Mouse (Mus musculus) lung, postnatal 0 days (tissue): ENCODE data around the gene D930020B18Rik. TPM values are rescaled to one million over a fixed set of nuclear protein-coding genes. Genes with fewer than 3 reads are reported as not detected.

Source experiments
- ATAC-seq: fragments of 200-750 bp; cut with Nextera tagmentation; 2 replicates; pipeline ENCODE4 v1.8.0; 2017; ENCODE audit warnings: moderate library complexity
- DNase-seq: peaks from one replicate; pipeline ENCODE4 v3.0.0-alpha.2; 2016; ENCODE audit warnings: low spot score
- H3K27ac ChIP-seq: fragments of 300-500 bp; sonication (generic); 2 replicates; pipeline ENCODE4 v1.5.1; 2014; ENCODE audit warnings: antibody characterized with exemption, mild to moderate bottlenecking, low read length, mixed read lengths
- H3K27me3 ChIP-seq: fragments of 300-500 bp; sonication (generic); replicated peaks from 2 replicates; pipeline ENCODE4 v1.6.1; 2014; ENCODE audit warnings: low read length, mixed read lengths; ENCODE audit not compliant: insufficient read depth
- H3K36me3 ChIP-seq: fragments of 300-500 bp; sonication (generic); 2 replicates; pipeline ENCODE4 v1.6.1; 2014; ENCODE audit warnings: low read length, mixed read lengths; ENCODE audit not compliant: insufficient read depth
- H3K4me1 ChIP-seq: fragments of 300-500 bp; sonication (generic); 2 replicates; pipeline ENCODE4 v1.6.1; 2014; ENCODE audit warnings: antibody characterized with exemption, low read depth, low read length, mixed read lengths; ENCODE audit not compliant: insufficient read depth
- H3K4me2 ChIP-seq: fragments of 300-500 bp; sonication (generic); replicated peaks from 2 replicates; pipeline ENCODE4 v1.6.1; 2014; ENCODE audit warnings: low read depth, mild to moderate bottlenecking, low read length, moderate library complexity, mixed read lengths
- H3K4me3 ChIP-seq: fragments of 300-500 bp; sonication (generic); 2 replicates; pipeline ENCODE4 v1.5.1; 2014; ENCODE audit warnings: low read depth, low read length
- H3K9ac ChIP-seq: fragments of 300-500 bp; sonication (generic); replicated peaks from 2 replicates; pipeline ENCODE4 v1.6.1; 2014; ENCODE audit warnings: low read depth, mild to moderate bottlenecking
- H3K9me3 ChIP-seq: fragments of 300-500 bp; sonication (generic); 2 replicates; pipeline ENCODE4 v1.6.1; 2016; ENCODE audit warnings: low read length, mixed read lengths
- CTCF ChIP-seq: IDR thresholded peaks from 2 replicates; pipeline ENCODE4 v1.5.1; 2016; ENCODE audit warnings: antibody characterized with exemption, mild to moderate bottlenecking
- EP300 ChIP-seq: IDR thresholded peaks from 2 replicates; pipeline ENCODE4 v1.6.1; 2016; ENCODE audit warnings: antibody characterized with exemption, mild to moderate bottlenecking, control low read depth
- WGBS: fragments of 180-500 bp; shearing (Covaris S2); extraction: QIAGEN DNeasy Blood & Tissue Kit; methylation state at CpG from one replicate; pipeline ENCODE4 v1.1.7; 2014; 5-methylcytosine and 5-hydroxymethylcytosine counted together
- polyA plus RNA-seq: library from polyadenylated mRNA; unstranded; fragments of >200 nt; fragmentation: Nextera tagmentation; extraction: Ambion mirVana; gene quantifications from 2 replicates; pipeline ENCODE4 v1.2.1, GENCODE M21; 2015

D930020B18Rik gene
- polyA plus RNA-seq, 1 experiment from 2014 or later, result 0.44 TPM

- Histone ChIP-seq H3K36me3 (no peaks in the 10 kb centered on the region), H3K9me3 (no peaks in the 10 kb centered on the region), H3K27ac (no peak overlapping the region), H3K4me3 (no peak overlapping the region), H3K4me2 (no peak overlapping the region), H3K4me1 (no peaks in the 10 kb centered on the region; the same call in 1 of the 2 replicates), H3K9ac (no peak overlapping the region), H3K27me3 (no peaks in the 10 kb centered on the region)
- DNase-seq, result no peak
- TF ChIP-seq EP300 (no peak), CTCF (no peak)
- ATAC-seq, result no peak
- WGBS, result 83% methylated on average over 6 of the region's 6 CpGs
Measured at GRCm38 (mm10) chr10:121628561-121629040, 12.8 kb upstream of the D930020B18Rik start.

- DNase-seq, result no peak
- 43% methylated on average over 1 of the region's 1 CpGs for WGBS
- ATAC-seq, result no peak
Measured at GRCm38 (mm10) chr10:121634159-121634558, 7.2 kb upstream of the D930020B18Rik start.

DNA sequence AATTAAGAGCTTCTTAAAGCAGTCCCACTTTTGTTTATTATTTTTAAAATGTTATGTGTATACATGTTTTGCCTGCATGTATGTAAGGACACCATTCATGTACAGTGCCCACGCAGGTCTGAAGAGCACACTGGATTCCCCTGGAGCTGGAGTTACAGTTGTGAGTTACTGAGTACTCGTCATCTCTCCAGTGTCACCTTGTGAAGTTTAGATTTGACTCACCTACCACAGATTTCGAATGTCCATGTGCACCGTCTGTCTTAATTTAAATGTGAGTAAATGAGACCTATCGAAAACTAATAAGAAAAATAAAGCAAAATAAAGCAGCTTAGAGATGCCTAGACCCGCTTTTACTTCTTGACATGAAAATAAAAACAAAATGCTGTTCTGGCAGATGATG is 5.1 kb upstream of the D930020B18Rik start:
- H3K9ac ChIP-seq, result no peak overlapping the region
- no peaks in the 10 kb centered on the region for H3K36me3 ChIP-seq
- H3K27me3 ChIP-seq, result peaks cover 8% of the 10 kb centered on the region; the same call in 1 of the 2 replicates
- TF ChIP-seq CTCF (no peak), EP300 (no peak)
- H3K27ac ChIP-seq, result no peak overlapping the region
- no peak overlapping the region for H3K4me3 ChIP-seq
- DNase-seq (no peak), ATAC-seq (no peak)
- H3K4me2 ChIP-seq, result no peak overlapping the region
- 78% methylated on average over 6 of the region's 6 CpGs for WGBS
- no peaks in the 10 kb centered on the region for H3K4me1 ChIP-seq
- H3K9me3 ChIP-seq, result no peaks in the 10 kb centered on the region

More at GRCm38 (mm10) chr10:121634159-121634558, 7.2 kb upstream of the D930020B18Rik start:
- Histone ChIP-seq H3K36me3 (no peaks in the 10 kb centered on the region), H3K4me3 (no peak overlapping the region), H3K27me3 (no peaks in the 10 kb centered on the region), H3K9ac (no peak overlapping the region), H3K4me2 (no peak overlapping the region), H3K27ac (no peak overlapping the region), H3K9me3 (no peaks in the 10 kb centered on the region), H3K4me1 (no peaks in the 10 kb centered on the region)
- TF ChIP-seq EP300 (no peak), CTCF (no peak)

DNA sequence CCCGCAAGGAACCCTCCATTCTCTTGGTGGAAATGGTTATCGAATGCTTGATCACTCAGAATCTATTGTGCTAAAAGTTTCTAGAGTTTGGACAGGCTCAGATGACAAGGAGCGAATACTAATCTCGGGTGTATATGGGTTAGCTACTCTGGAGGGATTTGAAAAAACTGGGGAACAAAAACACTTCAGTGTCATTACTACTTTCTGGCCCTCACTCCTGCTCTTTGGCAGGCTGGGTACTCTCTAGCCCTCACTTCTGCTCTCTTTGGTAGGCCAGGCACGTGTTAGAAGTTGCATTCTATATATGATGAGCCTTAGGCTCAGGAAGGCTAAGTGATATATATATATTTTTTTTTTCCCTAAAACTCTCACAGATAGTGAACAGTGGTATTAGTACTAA is 1.8 kb upstream of the D930020B18Rik start:
- Histone ChIP-seq H3K9me3 (no peaks in the 10 kb centered on the region), H3K4me2 (no peak overlapping the region), H3K27me3 (peaks cover 15% of the 10 kb centered on the region; the same call in 1 of the 2 replicates), H3K27ac (no peak overlapping the region), H3K36me3 (no peaks in the 10 kb centered on the region), H3K9ac (no peak overlapping the region), H3K4me3 (no peak overlapping the region), H3K4me1 (no peaks in the 10 kb centered on the region; the same call in 1 of the 2 replicates)
- ATAC-seq (no peak), DNase-seq (no peak)
- TF ChIP-seq EP300, result no peak
- TF ChIP-seq CTCF, result no peak
- WGBS, result 85% methylated on average over 5 of the region's 5 CpGs

DNA sequence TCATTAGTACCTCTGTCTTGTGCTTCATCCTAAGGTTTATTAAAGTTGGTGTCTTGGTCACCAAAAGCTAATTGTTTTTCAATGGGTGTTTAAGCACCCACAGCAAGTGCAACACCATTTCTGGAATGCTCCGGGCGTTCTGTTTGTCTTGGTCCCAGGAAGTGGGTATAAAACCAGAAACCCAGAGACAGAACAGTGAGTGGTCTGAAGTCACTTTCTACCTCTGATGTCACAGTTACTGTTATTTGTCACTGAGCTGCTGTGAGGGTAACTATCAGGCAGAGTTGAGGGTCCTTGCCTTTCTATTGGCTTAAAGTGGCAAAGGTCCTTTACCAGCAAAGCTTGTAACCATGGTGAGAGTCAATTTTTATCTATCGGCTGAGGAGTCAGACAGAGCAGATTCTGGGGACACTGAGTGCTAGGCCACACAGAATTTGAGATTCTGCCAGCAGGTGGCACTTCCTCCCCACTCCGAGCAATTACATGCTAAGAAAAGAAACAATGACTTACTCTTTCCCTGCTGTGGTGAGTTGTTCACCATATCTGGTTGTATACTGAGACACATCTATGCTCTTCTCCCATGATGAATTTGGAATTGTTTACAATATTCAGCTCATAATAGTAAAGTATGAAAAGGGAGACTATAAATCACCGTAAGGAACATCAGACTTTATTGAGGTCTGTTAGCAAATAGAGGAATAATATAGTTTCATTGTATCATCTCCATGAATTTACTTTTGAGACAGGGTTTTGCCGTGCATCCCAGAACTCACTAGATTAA is 1.0 kb upstream of the D930020B18Rik start:
- H3K9me3 ChIP-seq, result no peaks in the 10 kb centered on the region
- H3K4me2 ChIP-seq, result peak overlapping the region; percentile 95; the same call in 1 of the 2 replicates
- TF ChIP-seq EP300, result no peak
- peak; percentile 66 for TF ChIP-seq CTCF
- no peaks in the 10 kb centered on the region; the same call in 1 of the 2 replicates for H3K4me1 ChIP-seq
- H3K4me3 ChIP-seq, result peak overlapping the region; percentile 48; the same call in 1 of the 2 replicates
- no peak overlapping the region for H3K27ac ChIP-seq
- WGBS, result 46% methylated on average over 6 of the region's 6 CpGs
- H3K27me3 ChIP-seq, result peaks cover 15% of the 10 kb centered on the region; the same call in 1 of the 2 replicates
- peak; percentile 37 for DNase-seq
- no peak overlapping the region for H3K9ac ChIP-seq
- no peak for ATAC-seq
- H3K36me3 ChIP-seq, result no peaks in the 10 kb centered on the region

GRCm38 (mm10) chr10:121640944-121641271 is 480 bp upstream of the D930020B18Rik start:
- Histone ChIP-seq H3K27me3 (peaks cover 15% of the 10 kb centered on the region; the same call in 1 of the 2 replicates), H3K4me1 (no peaks in the 10 kb centered on the region; the same call in 1 of the 2 replicates), H3K36me3 (no peaks in the 10 kb centered on the region), H3K9ac (no peak overlapping the region), H3K4me2 (peak overlapping the region; percentile 95), H3K4me3 (peak overlapping the region; percentile 48), H3K9me3 (no peaks in the 10 kb centered on the region), H3K27ac (no peak overlapping the region)
- no peak for TF ChIP-seq EP300
- TF ChIP-seq CTCF, result no peak
- WGBS, result 13% methylated on average over 10 of the region's 10 CpGs
- no peak for DNase-seq
- no peak for ATAC-seq
